Mouse (Mus musculus): ENCODE data around the gene Mrpl33. TPM values are rescaled to one million over a fixed set of nuclear protein-coding genes. Genes with fewer than 3 reads are reported as not detected.

The Mrpl33 gene
- polyA plus RNA-seq, 1 experiment, result 27.6 TPM

GRCm38 (mm10) chr5:31655688-31656190 is 59.0 kb downstream of the Mrpl33 start:
- H3K27ac ChIP-seq (ENCODE audit: control insufficient read depth, insufficient read depth, low read length), result no peak overlapping the region
- no peaks in the 10 kb centered on the region for H3K36me3 ChIP-seq (ENCODE audit: control insufficient read depth, insufficient read depth, low read length)
- no peaks in the 10 kb centered on the region for H3K4me1 ChIP-seq (replicated peaks; ENCODE audit: control insufficient read depth, insufficient read depth, low read length)
- TF ChIP-seq POLR2A (IDR thresholded peaks at IDR 0.05; ENCODE audit: control insufficient read depth, extremely low read depth, insufficient read depth, low read length, poor library complexity), result no peak
- TF ChIP-seq CTCF (IDR thresholded peaks at IDR 0.05; ENCODE audit: borderline replicate concordance, control insufficient read depth, extremely low read depth, insufficient read depth, low read length, poor library complexity), result no peak
- H3K27me3 ChIP-seq (ENCODE audit: control insufficient read depth, insufficient read depth, low read length), result no peaks in the 10 kb centered on the region
- DNase-seq, result no peak
- WGBS, result 98% methylated on average over 1 of the region's 1 CpGs
- H3K4me3 ChIP-seq (ENCODE audit: control insufficient read depth, insufficient read depth, low read length), result no peak overlapping the region

- TF ChIP-seq POLR2A (IDR thresholded peaks at IDR 0.05; ENCODE audit: control insufficient read depth, extremely low read depth, insufficient read depth, low read length, poor library complexity) (no peak), CTCF (IDR thresholded peaks at IDR 0.05; ENCODE audit: borderline replicate concordance, control insufficient read depth, extremely low read depth, insufficient read depth, low read length, poor library complexity) (no peak)
- 82% methylated on average over 1 of the region's 1 CpGs for WGBS
- Histone ChIP-seq H3K4me3 (ENCODE audit: control insufficient read depth, insufficient read depth, low read length) (no peak overlapping the region), H3K4me1 (replicated peaks; ENCODE audit: control insufficient read depth, insufficient read depth, low read length) (no peaks in the 10 kb centered on the region), H3K36me3 (ENCODE audit: control insufficient read depth, insufficient read depth, low read length) (no peaks in the 10 kb centered on the region), H3K27ac (ENCODE audit: control insufficient read depth, insufficient read depth, low read length) (no peak overlapping the region), H3K27me3 (ENCODE audit: control insufficient read depth, insufficient read depth, low read length) (no peaks in the 10 kb centered on the region)
- DNase-seq, result no peak
Measured at GRCm38 (mm10) chr5:31666176-31666575, 69.4 kb downstream of the Mrpl33 start.

GRCm38 (mm10) chr5:31668325-31668968 is 71.7 kb downstream of the Mrpl33 start:
- no peaks in the 10 kb centered on the region for H3K4me1 ChIP-seq (replicated peaks; ENCODE audit: control insufficient read depth, insufficient read depth, low read length)
- 97% methylated on average over 13 of the region's 13 CpGs for WGBS
- H3K27me3 ChIP-seq (ENCODE audit: control insufficient read depth, insufficient read depth, low read length), result no peaks in the 10 kb centered on the region
- no peak for DNase-seq
- no peak overlapping the region for H3K27ac ChIP-seq (ENCODE audit: control insufficient read depth, insufficient read depth, low read length)
- H3K36me3 ChIP-seq (ENCODE audit: control insufficient read depth, insufficient read depth, low read length), result no peaks in the 10 kb centered on the region
- TF ChIP-seq POLR2A (IDR thresholded peaks at IDR 0.05; ENCODE audit: control insufficient read depth, extremely low read depth, insufficient read depth, low read length, poor library complexity), result no peak
- TF ChIP-seq CTCF (IDR thresholded peaks at IDR 0.05; ENCODE audit: borderline replicate concordance, control insufficient read depth, extremely low read depth, insufficient read depth, low read length, poor library complexity), result no peak
- H3K4me3 ChIP-seq (ENCODE audit: control insufficient read depth, insufficient read depth, low read length), result no peak overlapping the region

- Histone ChIP-seq H3K4me3 (ENCODE audit: control insufficient read depth, insufficient read depth, low read length) (no peak overlapping the region), H3K27me3 (ENCODE audit: control insufficient read depth, insufficient read depth, low read length) (no peaks in the 10 kb centered on the region), H3K27ac (ENCODE audit: control insufficient read depth, insufficient read depth, low read length) (no peak overlapping the region), H3K36me3 (ENCODE audit: control insufficient read depth, insufficient read depth, low read length) (no peaks in the 10 kb centered on the region), H3K4me1 (replicated peaks; ENCODE audit: control insufficient read depth, insufficient read depth, low read length) (no peaks in the 10 kb centered on the region)
- TF ChIP-seq CTCF (IDR thresholded peaks at IDR 0.05; ENCODE audit: borderline replicate concordance, control insufficient read depth, extremely low read depth, insufficient read depth, low read length, poor library complexity) (no peak), POLR2A (IDR thresholded peaks at IDR 0.05; ENCODE audit: control insufficient read depth, extremely low read depth, insufficient read depth, low read length, poor library complexity) (no peak)
- no peak for DNase-seq
- 88% methylated on average over 5 of the region's 5 CpGs for WGBS
Measured at GRCm38 (mm10) chr5:31669984-31670383, 73.2 kb downstream of the Mrpl33 start.

- Histone ChIP-seq H3K27me3 (ENCODE audit: control insufficient read depth, insufficient read depth, low read length) (no peaks in the 10 kb centered on the region), H3K4me1 (replicated peaks; ENCODE audit: control insufficient read depth, insufficient read depth, low read length) (no peaks in the 10 kb centered on the region), H3K36me3 (ENCODE audit: control insufficient read depth, insufficient read depth, low read length) (no peaks in the 10 kb centered on the region), H3K4me3 (ENCODE audit: control insufficient read depth, insufficient read depth, low read length) (no peak overlapping the region), H3K27ac (ENCODE audit: control insufficient read depth, insufficient read depth, low read length) (no peak overlapping the region)
- TF ChIP-seq POLR2A (IDR thresholded peaks at IDR 0.05; ENCODE audit: control insufficient read depth, extremely low read depth, insufficient read depth, low read length, poor library complexity) (no peak), CTCF (IDR thresholded peaks at IDR 0.05; ENCODE audit: borderline replicate concordance, control insufficient read depth, extremely low read depth, insufficient read depth, low read length, poor library complexity) (no peak)
- no peak for DNase-seq
- WGBS, result 91% methylated on average over 2 of the region's 2 CpGs
Measured at GRCm38 (mm10) chr5:31671137-31671536, 74.4 kb downstream of the Mrpl33 start.

GRCm38 (mm10) chr5:31673431-31673830 is 76.7 kb downstream of the Mrpl33 start:
- Histone ChIP-seq H3K27ac (ENCODE audit: control insufficient read depth, insufficient read depth, low read length) (no peak overlapping the region), H3K4me1 (replicated peaks; ENCODE audit: control insufficient read depth, insufficient read depth, low read length) (no peaks in the 10 kb centered on the region), H3K36me3 (ENCODE audit: control insufficient read depth, insufficient read depth, low read length) (no peaks in the 10 kb centered on the region), H3K4me3 (ENCODE audit: control insufficient read depth, insufficient read depth, low read length) (no peak overlapping the region), H3K27me3 (ENCODE audit: control insufficient read depth, insufficient read depth, low read length) (no peaks in the 10 kb centered on the region)
- TF ChIP-seq CTCF (IDR thresholded peaks at IDR 0.05; ENCODE audit: borderline replicate concordance, control insufficient read depth, extremely low read depth, insufficient read depth, low read length, poor library complexity), result no peak
- no peak for TF ChIP-seq POLR2A (IDR thresholded peaks at IDR 0.05; ENCODE audit: control insufficient read depth, extremely low read depth, insufficient read depth, low read length, poor library complexity)
- no peak for DNase-seq
- 94% methylated on average over 2 of the region's 2 CpGs for WGBS
